Mouse (Mus musculus): ENCODE measurements around the gene Spata31d1d.
"Not testable (repeated sequence)": the region's sequence is repeated elsewhere in the genome, so short reads cannot be mapped to it uniquely, and the experiment has no call there.

Spata31d1d gene

DNA sequence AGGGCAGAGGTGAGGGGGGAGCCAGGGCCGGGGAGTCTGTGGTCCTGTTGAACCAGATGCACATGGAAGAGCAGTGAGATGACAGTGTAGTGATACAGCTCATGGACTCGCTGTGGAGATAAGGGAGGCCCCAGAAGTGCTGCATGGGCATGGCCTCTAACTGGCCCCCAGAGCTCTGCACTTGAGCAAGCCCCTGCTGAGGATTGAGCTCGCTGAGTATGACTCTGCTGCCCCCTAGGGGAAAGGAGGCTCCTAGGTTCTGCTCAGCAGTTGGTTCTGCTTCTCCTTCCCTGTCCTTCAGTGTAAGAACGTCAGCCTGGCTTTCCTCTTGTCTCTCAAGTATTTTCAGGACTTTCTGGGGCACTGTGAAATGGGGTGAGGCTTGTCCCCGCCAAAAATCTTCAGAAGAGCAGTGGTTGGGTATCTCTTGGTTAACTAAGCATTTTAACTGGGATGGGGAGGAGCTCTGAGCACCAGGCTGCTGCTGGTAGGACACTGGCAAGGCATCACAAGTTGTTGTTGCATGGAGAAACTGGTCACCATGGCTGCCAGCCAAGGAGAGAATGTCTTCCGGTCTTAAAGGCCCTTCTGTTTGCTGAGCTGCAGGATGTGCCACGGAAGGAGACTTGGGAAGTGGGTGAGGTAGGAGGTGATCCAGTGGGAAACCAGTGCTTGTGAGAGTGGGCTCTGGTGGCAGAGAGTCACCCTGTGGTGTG, 3.0 kb downstream of the Spata31d1d start:
- peak; percentile 76 for DNase-seq

DNA sequence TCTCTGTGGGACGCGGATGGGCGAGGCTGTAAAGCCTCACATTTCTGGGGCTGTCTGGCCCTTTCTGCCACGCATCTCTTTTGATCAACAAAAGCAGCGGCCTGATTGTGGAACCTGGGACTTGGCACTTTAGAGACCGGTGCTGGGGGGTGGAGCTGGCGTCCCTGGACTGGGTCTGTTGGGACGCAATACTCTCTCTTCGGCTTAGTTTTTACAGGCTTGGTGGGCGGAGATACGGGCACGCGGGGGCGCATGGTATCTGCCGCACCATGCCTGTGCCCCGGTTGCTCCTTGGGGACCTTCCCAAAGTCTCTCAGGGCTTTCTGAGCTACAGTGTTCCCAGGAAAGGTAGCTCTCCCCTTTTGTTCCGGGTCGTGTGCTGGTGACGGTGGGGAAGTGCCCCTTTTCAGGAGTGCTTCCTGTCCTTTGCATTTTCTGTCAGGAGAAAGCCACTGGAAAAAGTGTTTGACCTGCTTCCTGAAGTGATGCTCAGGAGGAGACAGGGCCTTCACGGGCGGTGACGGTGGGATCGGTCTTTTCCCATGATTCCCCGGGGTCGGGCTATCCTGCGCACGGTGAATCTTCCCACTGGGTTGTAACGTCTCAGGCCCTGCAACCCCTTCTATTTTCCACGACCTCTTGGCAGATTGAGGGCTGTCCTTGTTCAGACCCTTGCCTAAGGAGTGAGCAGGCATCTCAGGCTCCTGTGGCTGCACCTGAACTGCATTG, 5.2 kb downstream of the Spata31d1d start:
- no peak for DNase-seq

DNA sequence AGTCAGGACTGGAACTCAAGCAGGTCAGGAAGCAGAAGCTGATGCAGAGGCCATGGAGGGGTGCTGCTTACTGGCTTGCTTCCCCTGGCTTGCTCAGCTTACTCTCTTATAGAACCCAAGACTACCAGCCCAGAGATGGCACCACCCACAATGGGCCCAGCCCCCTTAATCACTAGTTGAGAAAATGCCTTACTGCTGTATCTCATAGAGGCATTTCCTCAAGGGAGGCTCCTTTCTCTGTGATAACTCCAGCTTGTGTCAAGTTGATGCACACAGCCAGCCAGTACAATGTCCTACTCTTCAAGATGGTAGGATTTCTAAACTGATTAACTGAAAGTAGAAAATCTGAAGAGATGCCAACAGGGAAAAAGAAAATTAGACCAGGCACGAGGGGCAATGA, 9.5 kb downstream of the Spata31d1d start:
- not testable (repeated sequence) for DNase-seq

DNA sequence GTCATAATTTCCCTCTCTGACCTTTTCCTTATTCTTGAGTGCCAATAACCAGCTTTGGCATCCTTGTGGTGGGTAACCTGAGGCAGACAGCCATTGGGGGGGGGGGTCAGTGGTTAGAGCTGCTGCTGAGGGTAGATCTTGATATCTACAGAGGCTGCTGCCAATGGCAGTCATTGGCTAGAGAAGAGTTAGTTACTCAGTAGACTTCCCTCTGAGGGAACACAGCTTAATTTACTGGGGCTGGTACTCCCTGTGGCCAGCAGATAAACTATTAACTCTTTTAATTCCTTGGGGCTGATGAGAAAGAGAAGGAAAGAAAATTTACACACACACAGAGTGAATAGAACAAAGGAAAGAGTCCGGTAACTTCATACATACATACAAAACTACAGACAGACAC, 12.1 kb downstream of the Spata31d1d start:
- DNase-seq = no peak

DNA sequence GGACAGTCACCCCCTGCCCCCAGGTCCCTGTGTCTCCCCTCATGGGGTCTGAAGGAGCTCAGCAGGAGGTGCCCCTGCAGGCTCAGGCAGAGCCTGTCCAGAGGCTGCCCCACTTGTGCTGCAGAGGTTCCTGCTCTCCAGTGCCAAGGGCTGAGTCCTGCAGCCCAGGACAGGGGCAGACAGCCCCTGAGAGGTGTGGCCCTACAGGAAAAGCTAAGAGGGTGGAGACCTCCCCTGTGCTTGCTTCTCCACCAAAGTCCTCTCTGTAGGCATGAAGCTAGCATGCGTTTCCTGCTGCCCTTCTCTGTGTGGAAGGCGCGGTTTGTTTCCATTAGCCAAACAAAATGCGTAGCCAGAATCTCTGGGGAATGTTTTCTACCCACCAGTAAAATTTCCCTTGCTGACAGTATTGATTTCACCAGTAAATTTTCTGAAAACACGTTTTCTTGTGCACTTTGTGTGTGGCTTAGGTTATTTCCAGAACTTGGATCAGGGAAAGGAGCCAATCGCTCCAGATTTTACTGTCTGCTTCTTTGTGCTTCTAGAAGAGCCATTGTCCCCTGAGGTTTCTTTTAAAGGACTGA, 12.6 kb downstream of the Spata31d1d start:
- not testable (repeated sequence) for DNase-seq

DNA sequence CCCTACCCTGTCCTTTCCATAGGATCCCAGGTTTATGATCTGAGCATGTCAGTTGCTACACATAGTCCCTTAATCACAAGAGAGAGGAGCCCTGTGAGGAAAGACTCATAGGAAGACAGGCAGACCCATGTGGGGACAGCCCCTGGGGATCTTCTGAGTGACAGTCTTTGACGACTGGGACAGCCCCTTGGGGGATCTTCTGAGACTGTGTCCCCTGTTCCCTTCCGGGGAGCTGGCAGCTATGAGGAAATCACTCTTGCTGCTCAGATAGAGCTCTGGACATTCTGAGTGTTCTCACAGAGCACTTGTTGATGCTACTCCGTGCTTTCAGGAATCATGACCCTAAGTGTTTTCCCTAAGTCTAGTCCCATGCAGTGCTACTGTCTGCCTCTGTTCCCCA, 17.8 kb downstream of the Spata31d1d start:
- DNase-seq = no peak

DNA sequence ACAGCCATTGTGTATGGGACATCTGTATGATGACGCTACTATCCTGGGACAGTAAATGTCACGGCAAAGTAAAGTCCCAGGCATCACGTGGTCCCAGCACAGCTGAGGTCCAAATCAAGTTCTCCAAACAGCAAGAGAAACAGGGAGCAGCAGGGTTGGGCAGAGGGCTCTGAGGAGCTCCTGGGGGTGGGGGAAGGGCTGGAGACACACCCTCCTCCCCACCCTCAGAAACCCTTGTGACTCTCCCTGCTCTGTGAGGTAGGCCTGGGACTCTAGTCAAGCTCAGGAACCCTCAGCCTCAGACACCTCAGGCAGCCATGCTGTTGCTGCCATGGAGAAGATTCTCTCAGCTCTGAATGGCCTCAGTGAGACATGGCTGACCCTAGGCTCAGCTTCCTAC, 19.6 kb downstream of the Spata31d1d start, which contains the start of gene Spata31d1b:
Spata31d1b (plus strand) TSS at position 301 of the 400 bp plus-strand sequence.
- DNase-seq = not testable (repeated sequence)

DNA sequence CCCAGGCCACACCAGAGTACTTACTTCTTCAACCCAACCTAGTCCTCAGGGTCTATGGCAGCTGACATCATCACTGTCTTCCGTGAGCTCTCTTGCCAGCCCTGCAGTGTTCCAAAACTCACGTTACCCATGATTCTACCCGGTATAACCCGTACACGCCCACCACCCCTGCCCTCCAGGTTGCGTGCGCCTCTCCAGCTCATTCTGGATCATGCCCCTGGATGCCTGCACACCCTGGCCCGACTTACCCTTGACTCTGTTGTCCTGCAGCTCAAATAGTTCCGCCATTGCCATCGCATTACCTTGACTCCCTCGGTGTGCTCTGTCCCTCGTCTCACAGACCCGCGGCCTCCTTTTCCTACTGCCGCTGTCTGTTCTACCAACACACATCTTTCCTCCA, 21.3 kb downstream of the Spata31d1d start, which contains the start of gene Spata31d1a:
Spata31d1a (minus strand) TSS at position 101 of the 400 bp plus-strand sequence.
- DNase-seq = no peak

DNA sequence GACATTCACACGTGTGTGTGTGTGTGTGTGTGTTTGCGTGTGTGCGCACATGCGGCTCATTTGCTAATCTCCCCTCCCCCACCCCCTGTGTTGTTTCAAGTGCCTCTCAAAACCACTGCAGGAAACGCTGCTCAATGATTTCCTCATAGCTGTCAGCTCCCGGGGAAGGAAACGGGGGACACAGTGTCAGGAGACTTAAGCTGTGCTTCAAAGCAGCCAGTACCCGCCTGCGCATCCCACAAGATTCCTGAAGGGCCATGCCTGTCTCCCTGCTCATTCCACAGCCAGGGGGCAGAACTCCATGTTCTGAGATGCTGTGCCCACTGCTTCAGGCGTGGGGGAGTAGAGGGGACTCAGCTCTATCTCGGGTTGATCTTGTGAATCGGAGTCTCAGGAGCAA, 27.0 kb downstream of the Spata31d1d start:
- DNase-seq = peak; percentile 22

DNA sequence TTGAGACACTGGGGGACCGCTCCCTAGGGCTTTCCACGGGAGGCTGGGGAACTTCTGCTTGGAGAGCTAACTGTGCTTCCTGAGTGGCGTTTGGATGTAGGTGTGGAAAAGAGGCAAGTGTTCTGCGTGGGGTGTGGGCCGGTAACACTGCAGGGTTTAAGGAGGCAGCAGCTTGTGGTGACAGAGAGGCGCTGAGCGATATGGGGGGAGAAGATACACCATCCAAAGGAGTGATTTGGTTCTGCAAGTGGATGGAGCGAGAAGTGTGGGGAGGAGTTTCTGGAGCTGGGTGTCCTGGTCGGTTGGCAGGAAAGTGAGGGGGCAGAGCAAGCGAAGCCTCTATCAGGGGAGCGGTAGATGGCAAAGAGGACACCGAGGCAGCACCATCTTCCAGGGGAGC, 28.0 kb downstream of the Spata31d1d start:
- no peak for DNase-seq

DNA sequence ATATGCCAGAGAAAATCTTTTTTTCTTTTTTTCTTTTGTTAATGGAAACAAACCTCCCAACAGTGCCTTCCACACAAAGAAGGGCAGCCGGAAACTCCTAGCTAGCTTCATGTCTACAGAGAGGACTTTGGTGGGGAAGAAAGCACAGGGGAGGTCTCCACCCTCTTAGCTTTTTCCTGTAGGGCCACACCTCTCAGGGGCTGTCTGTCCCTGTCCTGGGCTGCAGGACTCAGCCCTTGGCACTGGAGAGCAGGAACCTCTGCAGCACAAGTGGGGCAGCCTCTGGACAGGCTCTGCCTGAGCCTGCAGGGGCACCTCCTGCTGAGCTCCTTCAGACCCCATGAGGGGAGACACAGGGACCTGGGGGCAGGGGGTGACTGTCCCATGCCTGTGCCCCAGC, 31.4 kb downstream of the Spata31d1d start:
- not testable (repeated sequence) for DNase-seq

DNA sequence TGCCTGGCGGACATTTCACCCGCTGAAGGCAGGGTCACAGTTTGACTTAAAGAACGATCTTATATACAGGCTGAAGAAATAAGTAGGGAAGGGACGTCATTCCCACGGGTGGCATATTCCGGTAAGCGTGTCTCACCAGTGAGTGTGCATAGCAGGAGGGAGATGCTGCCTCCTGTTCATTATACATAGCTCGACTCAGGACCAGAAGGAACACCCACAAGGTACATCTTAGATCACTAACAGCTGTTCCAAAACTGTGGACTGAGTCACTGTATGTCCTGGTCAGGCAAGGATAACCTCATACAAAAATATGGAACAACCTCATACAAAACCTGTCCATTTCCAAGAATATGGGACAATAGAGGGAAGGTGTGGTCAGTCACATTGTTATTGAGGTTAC, 32.4 kb downstream of the Spata31d1d start:
- no peak for DNase-seq

DNA sequence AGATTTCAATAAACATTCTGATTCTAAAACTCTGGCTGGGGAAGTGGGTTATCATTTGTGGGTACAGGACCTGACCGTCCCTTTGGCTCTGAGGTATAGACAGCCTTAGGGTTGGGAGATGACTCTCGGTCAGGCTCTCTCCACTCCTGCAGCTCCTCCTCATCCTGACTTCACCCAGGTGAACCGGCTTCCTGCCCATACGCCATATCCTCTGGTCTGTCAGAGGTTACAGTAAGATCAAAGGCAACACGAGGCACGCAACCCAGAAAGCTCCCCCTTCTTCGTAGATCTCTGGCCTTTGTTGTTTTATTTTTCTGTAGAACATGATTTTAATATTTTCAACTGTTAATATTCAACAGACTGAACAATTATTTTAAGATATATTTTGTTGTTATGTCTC, 35.8 kb downstream of the Spata31d1d start:
- no peak for DNase-seq

DNA sequence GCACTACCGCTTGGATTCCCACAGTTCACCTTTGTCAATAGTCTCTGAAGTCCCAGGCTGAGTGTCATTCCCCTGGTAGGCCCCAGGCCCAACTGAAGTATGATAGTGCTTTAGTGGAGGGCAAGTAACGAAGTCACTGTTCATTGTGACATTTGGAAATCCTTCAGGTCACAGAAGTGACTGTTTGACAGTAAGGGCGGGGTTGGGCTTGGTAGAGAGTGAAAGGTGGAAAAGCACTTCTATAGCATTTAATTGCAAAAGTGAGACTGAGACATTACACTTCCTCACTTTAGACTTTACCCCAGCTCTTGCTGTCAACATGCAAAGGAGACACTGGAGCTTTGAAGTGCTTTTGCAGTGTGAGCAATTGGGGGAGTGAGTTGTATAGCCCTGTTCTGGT, 37.5 kb downstream of the Spata31d1d start, which contains the start of gene 4921517D22Rik:
4921517D22Rik (minus strand) TSS at position 101 of the 400 bp plus-strand sequence.
- no peak for DNase-seq

DNA sequence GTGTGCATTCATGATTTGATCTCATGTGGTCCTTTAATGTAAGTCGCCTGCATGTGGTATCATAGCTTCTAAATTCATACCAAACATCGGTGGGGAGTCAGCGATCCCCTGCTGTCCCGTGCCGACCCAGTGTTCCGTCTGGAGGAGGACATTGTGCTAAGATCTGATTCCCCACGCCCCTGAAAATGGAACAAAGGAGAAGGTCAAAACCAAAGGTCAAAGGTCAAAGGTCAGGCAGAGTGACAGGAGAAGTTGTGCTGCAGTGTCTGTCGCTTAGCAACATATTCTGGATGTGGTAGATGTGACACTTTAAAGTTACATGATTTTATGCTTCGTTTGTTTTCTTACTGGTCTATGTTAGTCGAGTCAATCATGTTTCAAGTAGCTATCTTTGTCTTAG, 40.1 kb downstream of the Spata31d1d start:
- no peak for DNase-seq

DNA sequence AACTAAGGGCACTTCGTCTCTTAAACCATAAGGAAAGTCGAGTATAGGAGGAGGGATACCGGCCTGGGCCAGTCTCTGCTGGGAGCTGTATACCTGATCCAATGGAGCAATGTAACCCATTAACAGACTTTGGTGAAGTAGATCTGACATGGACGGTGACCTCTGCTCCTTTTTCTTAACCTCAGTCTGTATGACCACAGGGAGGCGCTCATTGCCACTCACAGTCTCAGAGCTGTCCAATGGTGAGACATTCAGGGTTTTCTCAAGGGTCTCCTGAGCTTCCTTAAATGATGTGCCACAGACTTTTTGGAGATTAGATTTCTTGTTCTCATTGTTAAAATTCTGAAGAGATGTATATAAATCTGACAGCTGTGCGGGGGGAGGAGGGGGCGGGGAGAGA, 41.0 kb downstream of the Spata31d1d start:
- DNase-seq = no peak

DNA sequence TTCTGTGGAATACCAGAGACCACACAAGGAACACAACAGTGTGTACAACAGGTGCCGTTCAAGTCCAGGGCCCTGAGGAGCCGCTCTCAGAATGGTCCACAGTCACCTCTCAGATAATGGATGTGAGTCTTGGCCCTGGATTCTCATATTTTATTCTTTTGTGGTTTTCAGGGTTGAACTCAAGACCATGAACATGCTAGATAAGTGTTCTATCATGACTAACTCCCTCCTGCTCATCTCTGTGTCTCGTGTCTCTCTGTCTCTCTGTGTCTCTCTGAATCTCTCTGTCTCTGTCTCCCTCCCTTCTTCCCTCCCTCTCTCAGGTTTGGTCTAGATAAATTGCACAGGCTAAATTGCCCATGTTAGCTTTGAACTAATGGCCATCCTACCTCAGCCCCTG, 41.7 kb downstream of the Spata31d1d start:
- DNase-seq = no peak

DNA sequence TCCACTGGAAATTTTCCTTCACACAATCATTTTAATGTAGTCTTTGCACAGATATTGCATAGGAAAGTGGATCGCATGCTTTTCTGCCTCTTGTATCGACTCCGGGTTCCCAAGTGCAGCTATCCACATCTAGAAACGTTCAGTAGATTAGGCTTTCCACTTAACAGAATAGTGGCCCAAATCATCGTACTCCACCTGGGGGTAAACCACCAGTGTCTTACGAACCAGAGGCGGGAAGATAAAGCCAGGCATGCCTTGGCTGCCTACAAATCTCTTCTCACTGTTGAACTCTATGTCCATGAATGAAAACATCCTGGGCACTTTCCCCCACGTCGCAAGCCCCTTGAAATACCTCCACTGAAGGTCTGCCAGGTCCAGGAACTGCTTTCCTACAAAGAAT, 42.2 kb downstream of the Spata31d1d start:
- no peak for DNase-seq

DNA sequence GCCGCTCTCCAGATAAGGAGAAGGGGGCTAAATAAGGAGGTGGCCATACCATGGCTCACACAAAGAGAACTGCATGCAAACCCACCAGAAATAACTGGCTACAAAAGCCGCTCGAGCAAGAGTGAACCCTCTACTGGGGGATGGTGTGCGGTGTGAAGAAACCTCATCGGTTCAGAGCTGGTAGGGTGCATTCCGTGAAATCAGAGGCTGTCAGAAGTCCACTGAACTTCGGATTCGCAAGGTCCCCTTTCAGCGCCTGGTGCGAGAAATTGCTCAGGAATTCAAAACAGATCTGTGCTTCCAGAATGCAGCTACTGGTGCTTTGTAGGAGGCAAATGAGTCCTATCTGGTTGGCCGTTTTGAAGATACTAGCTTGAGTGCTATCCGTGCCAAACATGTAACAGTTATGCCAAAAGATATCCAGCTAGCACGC, 43.2 kb downstream of the Spata31d1d start:
- no peak for DNase-seq

DNA sequence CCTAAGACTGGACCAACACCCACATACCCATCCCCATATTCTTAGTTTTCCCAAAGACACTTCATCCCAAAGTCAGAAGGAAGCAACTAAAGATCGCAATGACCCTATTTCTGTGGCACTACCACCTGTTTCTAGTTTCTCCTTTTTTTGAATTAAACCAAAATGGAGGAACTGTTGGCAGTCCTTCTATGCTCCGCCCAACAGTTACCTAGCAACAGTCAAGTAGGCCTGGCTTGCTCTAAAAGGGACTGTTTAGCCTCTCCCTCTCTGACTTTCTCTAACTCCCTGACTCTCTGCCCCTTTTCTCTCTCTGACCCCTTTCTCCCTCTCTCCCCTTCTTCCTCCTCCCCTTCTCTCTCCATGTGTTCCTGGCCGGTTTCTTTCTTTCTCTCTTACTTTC, 46.3 kb downstream of the Spata31d1d start:
- DNase-seq = no peak

DNA sequence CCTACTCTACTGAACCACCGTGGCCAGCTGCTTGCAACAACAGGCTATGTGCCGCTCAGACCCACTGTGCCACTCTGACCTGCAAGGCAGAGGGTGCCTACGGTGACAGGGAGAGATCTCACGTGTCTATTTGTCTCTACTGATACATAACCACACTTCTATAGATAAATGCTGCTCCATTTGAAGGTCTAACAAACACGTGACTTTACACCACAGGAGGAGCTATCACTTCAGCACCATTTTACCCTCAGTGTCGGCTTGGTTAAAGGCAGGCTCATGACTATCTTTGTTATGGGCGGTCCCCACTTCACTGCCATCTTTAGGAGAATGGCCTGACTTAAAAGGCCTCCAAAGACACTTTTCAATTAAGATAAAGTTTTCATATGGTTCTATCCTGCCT, 48.9 kb downstream of the Spata31d1d start:
- DNase-seq = no peak

DNA sequence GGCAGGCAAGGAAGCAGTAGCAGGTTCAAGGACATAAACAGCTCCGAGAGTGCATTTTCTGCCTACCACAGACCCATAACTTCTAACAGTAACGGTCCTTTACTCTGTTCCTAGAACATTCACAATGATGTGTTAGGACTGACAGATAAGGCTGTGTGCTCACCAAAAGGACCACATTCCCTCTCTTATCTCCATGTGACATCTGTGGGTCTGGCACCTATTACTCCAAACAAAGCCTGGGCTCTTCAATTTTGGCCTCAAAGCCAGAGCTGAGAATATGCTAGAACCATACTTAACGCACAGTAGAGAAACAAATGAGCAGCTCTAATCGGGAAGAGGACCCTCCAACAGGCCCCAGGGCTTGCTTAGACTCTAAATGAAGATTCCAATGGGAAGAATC, 51.6 kb downstream of the Spata31d1d start:
- DNase-seq = no peak

DNA sequence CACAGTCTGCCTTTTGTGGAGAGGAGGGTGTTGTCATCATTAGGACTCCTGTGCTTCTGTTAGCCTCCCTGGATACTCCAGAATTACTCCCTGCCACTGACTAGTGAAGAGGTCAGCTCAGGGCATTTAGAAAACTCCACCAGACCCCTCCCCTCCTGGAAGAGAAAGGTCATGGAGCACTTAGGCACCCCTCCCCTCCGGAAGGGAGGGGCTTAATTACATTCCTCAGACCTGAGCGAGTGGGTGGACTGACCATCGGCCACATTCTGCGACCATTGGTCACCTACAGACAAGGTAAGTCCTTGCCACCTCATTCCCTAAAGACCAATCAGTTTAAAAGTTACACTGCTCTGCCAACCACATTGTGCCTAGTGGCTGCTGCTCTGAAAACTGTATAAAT, 52.2 kb downstream of the Spata31d1d start:
- no peak for DNase-seq

Measured in right cerebral cortex, postnatal 4 days (tissue).